Mouse (Mus musculus): ENCODE results near the gene Arih1. TPM values are rescaled to one million over a fixed set of nuclear protein-coding genes. Genes with fewer than 3 reads are reported as not detected.
A peak's percentile ranks its signal among the peaks of the same experiment; 100 is the strongest.

The Arih1 gene
- polyA plus RNA-seq (2014; fragmentation: Nextera tagmentation; extraction: Ambion mirVana), result 17.7 and 20.0 TPM in 2 replicates

DNA sequence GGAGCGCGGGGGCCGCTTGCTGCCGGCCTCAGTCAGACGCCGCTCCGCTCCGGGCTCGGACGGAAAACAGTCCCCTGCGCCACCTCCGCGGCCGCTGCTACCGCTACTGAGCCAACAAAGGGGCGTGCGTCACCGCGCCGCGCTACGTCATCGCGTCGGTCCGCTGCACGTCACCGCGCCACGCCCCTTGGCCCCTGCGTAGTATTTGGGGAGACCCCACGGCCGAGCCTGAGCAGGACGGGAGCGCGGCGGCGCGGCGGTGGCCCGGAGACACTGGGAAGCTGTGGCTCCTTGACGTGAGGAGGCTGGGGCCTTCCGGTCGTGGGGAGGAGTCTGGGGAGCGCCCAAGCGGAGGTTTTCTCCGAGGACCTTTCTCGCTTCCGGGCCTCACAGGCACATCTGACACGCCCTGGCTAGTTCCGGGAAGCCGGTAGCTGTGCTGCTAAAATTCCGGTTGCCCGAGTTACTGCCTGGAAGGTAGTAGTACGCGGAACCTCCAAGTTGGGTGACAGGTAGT, at the start of gene Arih1:
Arih1 (minus strand) TSS at position 70 of the 517 bp plus-strand sequence.
- WGBS, result under 1% methylated on average over 51 of the region's 56 CpGs
- peak; percentile 98 for ATAC-seq (ENCODE audit: low read depth)

DNA sequence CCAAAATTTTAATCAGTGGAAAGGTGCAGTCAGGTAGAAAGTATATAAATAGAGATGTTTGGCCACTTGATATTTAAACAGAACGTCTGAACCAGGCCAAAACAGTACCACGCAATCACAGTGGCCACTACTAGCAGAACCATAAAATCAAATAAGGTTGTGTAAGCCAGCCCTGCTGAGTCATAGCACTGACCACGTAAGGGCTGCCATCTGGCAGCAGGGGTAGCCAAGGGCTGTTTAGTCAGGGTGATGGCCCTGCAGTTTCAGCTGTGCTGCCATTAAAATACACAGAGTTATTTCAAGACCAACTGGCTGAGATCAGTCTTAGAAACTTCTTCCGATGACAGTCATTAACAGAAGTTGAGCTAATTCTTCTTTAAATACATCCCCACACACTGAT, 47.5 kb upstream of the Arih1 start:
- 0 out of 2 replicates have a peak, but pooled peaks cover 1% of the 10 kb centered on the region for H3K4me1 ChIP-seq (ENCODE audit: control insufficient read depth, insufficient read depth, low read length)
- H3K4me2 ChIP-seq (ENCODE audit: low read depth, low read length), result no peak overlapping the region
- no peak overlapping the region for H3K27ac ChIP-seq (ENCODE audit: low read depth, low read length)
- H3K9me3 ChIP-seq (ENCODE audit: control insufficient read depth, low read length), result no peaks in the 10 kb centered on the region
- H3K27me3 ChIP-seq (ENCODE audit: control insufficient read depth, insufficient read depth, low read length), result no peaks in the 10 kb centered on the region
- 69% methylated on average over 4 of the region's 4 CpGs for WGBS
- H3K9ac ChIP-seq (replicated peaks; ENCODE audit: low read depth, low read length), result no peak overlapping the region
- no peaks in the 10 kb centered on the region for H3K36me3 ChIP-seq (ENCODE audit: control insufficient read depth, insufficient read depth, low read length)
- H3K4me3 ChIP-seq (ENCODE audit: low read depth, low read length), result no peak overlapping the region
- ATAC-seq (ENCODE audit: low read depth), result no peak

More for the DNA sequence above, at the start of gene Arih1:
- peak within 1 kb of the TSS; percentile 99 for H3K27ac ChIP-seq (ENCODE audit: low read depth, low read length)
- no peaks in the 10 kb centered on the region for H3K27me3 ChIP-seq (ENCODE audit: control insufficient read depth, insufficient read depth, low read length)
- peak within 1 kb of the TSS; percentile 99 for H3K9ac ChIP-seq (replicated peaks; ENCODE audit: low read depth, low read length)
- H3K36me3 ChIP-seq (ENCODE audit: control insufficient read depth, insufficient read depth, low read length), result no peaks in the 10 kb centered on the region
- peak within 1 kb of the TSS; percentile 100 for H3K4me3 ChIP-seq (ENCODE audit: low read depth, low read length)
- peaks cover 21% of the 10 kb centered on the region for H3K4me1 ChIP-seq (ENCODE audit: control insufficient read depth, insufficient read depth, low read length)
- H3K4me2 ChIP-seq (ENCODE audit: low read depth, low read length), result peak within 1 kb of the TSS; percentile 97
- H3K9me3 ChIP-seq (ENCODE audit: control insufficient read depth, low read length), result no peaks in the 10 kb centered on the region

DNA sequence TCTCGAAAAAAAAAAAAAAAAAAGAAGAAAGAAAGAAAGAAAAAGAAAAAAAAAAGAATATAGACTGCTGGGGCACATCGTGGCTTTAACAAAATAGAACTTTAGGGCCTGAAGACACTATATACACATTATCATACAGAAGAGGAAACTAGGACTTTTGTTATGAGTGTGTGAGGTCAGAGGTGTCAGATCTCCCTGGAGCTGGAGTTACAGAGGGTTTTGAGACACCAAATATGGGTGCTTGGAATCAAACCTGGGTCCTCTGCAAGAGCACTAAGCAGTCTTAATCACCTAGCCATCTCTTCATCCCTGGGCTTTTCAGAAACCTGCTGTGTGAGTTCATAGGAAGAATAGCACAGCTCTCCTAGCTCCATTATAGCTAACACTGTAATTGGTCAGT, 47.0 kb upstream of the Arih1 start:
- no peak overlapping the region for H3K4me3 ChIP-seq (ENCODE audit: low read depth, low read length)
- ATAC-seq (ENCODE audit: low read depth), result no peak
- no peak overlapping the region for H3K9ac ChIP-seq (replicated peaks; ENCODE audit: low read depth, low read length)
- no peaks in the 10 kb centered on the region for H3K36me3 ChIP-seq (ENCODE audit: control insufficient read depth, insufficient read depth, low read length)
- H3K27ac ChIP-seq (ENCODE audit: low read depth, low read length), result no peak overlapping the region
- no peaks in the 10 kb centered on the region for H3K9me3 ChIP-seq (ENCODE audit: control insufficient read depth, low read length)
- no peaks in the 10 kb centered on the region for H3K4me1 ChIP-seq (ENCODE audit: control insufficient read depth, insufficient read depth, low read length)
- H3K4me2 ChIP-seq (ENCODE audit: low read depth, low read length), result no peak overlapping the region
- 77% methylated on average over 2 of the region's 2 CpGs for WGBS
- no peaks in the 10 kb centered on the region for H3K27me3 ChIP-seq (ENCODE audit: control insufficient read depth, insufficient read depth, low read length)

DNA sequence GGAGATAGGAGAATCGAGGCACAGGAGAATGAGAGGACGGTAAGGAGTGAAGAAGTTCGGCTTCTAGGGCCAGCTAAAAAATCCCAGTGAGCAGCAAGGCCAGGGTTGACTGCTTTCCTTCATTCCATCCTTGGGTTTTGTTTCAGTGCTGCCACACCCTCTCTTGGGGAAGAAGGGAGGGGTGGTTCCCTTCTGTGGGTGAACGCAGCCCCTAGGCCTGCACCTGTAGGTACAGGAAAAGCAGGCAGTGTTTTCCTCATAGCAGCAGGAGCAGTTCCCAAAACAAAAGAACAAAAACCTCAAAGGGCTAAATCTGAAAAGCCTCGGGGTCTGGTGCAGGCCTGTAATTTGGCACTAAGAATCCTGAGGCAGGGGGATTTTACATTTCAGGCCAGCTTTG, 45.2 kb upstream of the Arih1 start:
- Histone ChIP-seq H3K9ac (replicated peaks; ENCODE audit: low read depth, low read length) (no peak overlapping the region), H3K27ac (ENCODE audit: low read depth, low read length) (no peak overlapping the region), H3K4me2 (ENCODE audit: low read depth, low read length) (no peak overlapping the region), H3K36me3 (ENCODE audit: control insufficient read depth, insufficient read depth, low read length) (no peaks in the 10 kb centered on the region), H3K27me3 (ENCODE audit: control insufficient read depth, insufficient read depth, low read length) (no peaks in the 10 kb centered on the region), H3K9me3 (ENCODE audit: control insufficient read depth, low read length) (no peaks in the 10 kb centered on the region), H3K4me1 (ENCODE audit: control insufficient read depth, insufficient read depth, low read length) (no peaks in the 10 kb centered on the region), H3K4me3 (ENCODE audit: low read depth, low read length) (no peak overlapping the region)
- WGBS, result 34% methylated on average over 5 of the region's 5 CpGs
- ATAC-seq (ENCODE audit: low read depth), result no peak

DNA sequence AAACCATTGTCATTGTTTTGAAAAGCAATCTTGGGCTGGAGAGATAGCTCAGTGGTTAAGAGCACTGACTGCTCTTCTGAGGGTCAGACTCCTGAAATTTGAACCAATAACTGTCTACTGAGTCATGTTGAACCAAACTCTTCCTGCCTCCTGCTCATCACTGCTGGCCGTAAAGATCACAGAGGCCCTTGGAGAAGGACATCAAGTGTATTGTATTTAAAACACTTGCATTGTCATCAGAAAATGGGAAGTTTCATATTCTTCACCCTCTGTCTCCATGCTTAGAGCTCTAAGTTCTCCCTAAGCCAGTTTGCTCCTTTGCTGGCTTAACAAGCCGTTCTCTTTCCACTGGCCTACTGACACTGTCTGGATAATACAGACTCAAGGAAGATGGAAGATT, 41.9 kb upstream of the Arih1 start:
- no peak overlapping the region for H3K4me3 ChIP-seq (ENCODE audit: low read depth, low read length)
- H3K4me2 ChIP-seq (ENCODE audit: low read depth, low read length), result no peak overlapping the region
- H3K27me3 ChIP-seq (ENCODE audit: control insufficient read depth, insufficient read depth, low read length), result no peaks in the 10 kb centered on the region
- WGBS, result 82% methylated on average over 2 of the region's 2 CpGs
- H3K36me3 ChIP-seq (ENCODE audit: control insufficient read depth, insufficient read depth, low read length), result no peaks in the 10 kb centered on the region
- ATAC-seq (ENCODE audit: low read depth), result no peak
- H3K4me1 ChIP-seq (ENCODE audit: control insufficient read depth, insufficient read depth, low read length), result no peaks in the 10 kb centered on the region
- no peak overlapping the region for H3K27ac ChIP-seq (ENCODE audit: low read depth, low read length)
- H3K9me3 ChIP-seq (ENCODE audit: control insufficient read depth, low read length), result no peaks in the 10 kb centered on the region
- no peak overlapping the region for H3K9ac ChIP-seq (replicated peaks; ENCODE audit: low read depth, low read length)

DNA sequence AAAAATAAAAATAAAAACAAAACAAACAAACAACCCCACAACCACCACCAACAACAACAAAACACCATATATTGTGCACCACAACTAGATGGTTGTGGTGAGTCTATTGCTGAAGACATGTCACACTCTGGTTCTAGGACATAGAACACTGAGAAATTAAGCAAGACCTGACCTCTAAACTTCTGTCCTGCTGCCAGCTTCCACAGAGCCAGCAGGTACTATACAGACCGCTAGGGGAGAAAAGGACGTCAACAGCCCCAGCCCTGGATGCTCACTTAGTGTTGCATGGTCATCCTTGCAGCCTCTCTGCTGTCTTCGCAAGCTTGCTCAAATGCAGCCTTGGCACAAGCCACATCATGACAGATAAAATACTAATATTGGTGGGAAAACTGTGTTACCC, 41.2 kb upstream of the Arih1 start:
- no peak for ATAC-seq (ENCODE audit: low read depth)
- no peaks in the 10 kb centered on the region for H3K36me3 ChIP-seq (ENCODE audit: control insufficient read depth, insufficient read depth, low read length)
- H3K9me3 ChIP-seq (ENCODE audit: control insufficient read depth, low read length), result no peaks in the 10 kb centered on the region
- H3K4me2 ChIP-seq (ENCODE audit: low read depth, low read length), result no peak overlapping the region
- H3K9ac ChIP-seq (replicated peaks; ENCODE audit: low read depth, low read length), result no peak overlapping the region
- no peaks in the 10 kb centered on the region for H3K4me1 ChIP-seq (ENCODE audit: control insufficient read depth, insufficient read depth, low read length)
- H3K27ac ChIP-seq (ENCODE audit: low read depth, low read length), result no peak overlapping the region
- no peak overlapping the region for H3K4me3 ChIP-seq (ENCODE audit: low read depth, low read length)
- 93% methylated on average over 3 of the region's 3 CpGs for WGBS
- no peaks in the 10 kb centered on the region for H3K27me3 ChIP-seq (ENCODE audit: control insufficient read depth, insufficient read depth, low read length)

DNA sequence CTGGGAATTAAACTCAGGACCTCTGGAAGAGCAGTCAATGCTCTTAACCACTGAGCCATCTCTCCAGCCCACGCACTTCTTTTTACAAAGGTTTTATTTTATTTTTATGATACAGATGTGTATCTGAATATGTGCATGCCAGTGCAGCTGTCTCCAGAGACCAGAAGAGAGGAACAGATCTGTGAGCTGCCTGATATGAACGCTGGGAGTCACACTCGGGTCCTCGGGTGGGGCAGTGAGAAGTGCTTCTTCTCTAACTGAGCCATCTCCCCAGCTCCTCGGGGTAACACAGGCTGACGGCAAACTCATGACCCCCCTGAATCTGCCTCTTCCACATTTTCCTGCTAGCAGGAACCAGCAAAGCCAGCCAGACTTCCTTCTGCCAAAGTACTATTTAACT, 40.3 kb upstream of the Arih1 start:
- Histone ChIP-seq H3K9me3 (ENCODE audit: control insufficient read depth, low read length) (no peaks in the 10 kb centered on the region), H3K4me1 (ENCODE audit: control insufficient read depth, insufficient read depth, low read length) (no peaks in the 10 kb centered on the region), H3K4me3 (ENCODE audit: low read depth, low read length) (no peak overlapping the region), H3K27ac (ENCODE audit: low read depth, low read length) (no peak overlapping the region), H3K4me2 (ENCODE audit: low read depth, low read length) (no peak overlapping the region), H3K9ac (replicated peaks; ENCODE audit: low read depth, low read length) (no peak overlapping the region), H3K27me3 (ENCODE audit: control insufficient read depth, insufficient read depth, low read length) (no peaks in the 10 kb centered on the region), H3K36me3 (ENCODE audit: control insufficient read depth, insufficient read depth, low read length) (no peaks in the 10 kb centered on the region)
- 85% methylated on average over 6 of the region's 6 CpGs for WGBS
- no peak for ATAC-seq (ENCODE audit: low read depth)

DNA sequence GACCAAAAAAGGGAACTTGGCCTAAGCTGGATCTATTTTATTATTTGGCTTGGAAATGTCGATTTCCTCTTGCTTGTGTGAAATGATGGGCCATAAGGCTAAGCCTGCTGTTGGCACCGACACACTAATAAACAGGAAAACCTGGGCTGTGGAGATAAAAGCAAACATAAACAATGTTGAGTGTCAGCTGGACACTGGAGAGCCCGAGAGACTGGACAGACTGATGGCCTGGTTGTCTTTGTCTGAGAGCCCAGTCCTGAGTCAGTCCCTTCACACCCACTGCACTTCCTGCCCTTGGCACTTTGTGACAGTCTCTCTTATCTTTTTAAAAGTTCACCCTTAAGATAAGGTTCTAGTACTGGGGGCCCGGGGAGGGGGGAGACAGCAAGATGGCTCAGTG, 36.5 kb upstream of the Arih1 start:
- no peaks in the 10 kb centered on the region for H3K4me1 ChIP-seq (ENCODE audit: control insufficient read depth, insufficient read depth, low read length)
- no peaks in the 10 kb centered on the region for H3K27me3 ChIP-seq (ENCODE audit: control insufficient read depth, insufficient read depth, low read length)
- no peak for ATAC-seq (ENCODE audit: low read depth)
- WGBS, result 66% methylated on average over 4 of the region's 4 CpGs
- no peak overlapping the region for H3K27ac ChIP-seq (ENCODE audit: low read depth, low read length)
- no peak overlapping the region for H3K4me3 ChIP-seq (ENCODE audit: low read depth, low read length)
- H3K4me2 ChIP-seq (ENCODE audit: low read depth, low read length), result no peak overlapping the region
- H3K36me3 ChIP-seq (ENCODE audit: control insufficient read depth, insufficient read depth, low read length), result no peaks in the 10 kb centered on the region
- no peak overlapping the region for H3K9ac ChIP-seq (replicated peaks; ENCODE audit: low read depth, low read length)
- no peaks in the 10 kb centered on the region for H3K9me3 ChIP-seq (ENCODE audit: control insufficient read depth, low read length)

DNA sequence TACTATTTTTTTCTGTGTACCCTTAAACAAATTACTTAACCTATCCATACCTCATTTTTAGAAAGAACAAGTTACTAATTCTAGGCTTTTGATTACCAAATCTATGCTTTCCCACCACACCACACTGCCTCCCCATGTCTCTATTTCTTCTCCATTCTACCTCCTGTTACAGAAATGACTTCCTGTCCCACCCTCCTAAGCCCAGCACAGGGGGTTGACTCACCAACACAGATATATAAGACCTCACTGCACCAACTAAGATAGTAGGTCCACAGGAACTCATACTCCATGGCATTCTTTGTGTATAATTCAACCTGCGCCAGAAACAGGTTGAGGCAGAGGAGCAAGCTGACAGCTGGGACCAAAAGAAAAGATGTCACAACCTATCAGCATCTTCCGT, 33.0 kb upstream of the Arih1 start:
- Histone ChIP-seq H3K27ac (ENCODE audit: low read depth, low read length) (no peak overlapping the region), H3K4me1 (ENCODE audit: control insufficient read depth, insufficient read depth, low read length) (no peaks in the 10 kb centered on the region), H3K4me2 (ENCODE audit: low read depth, low read length) (no peak overlapping the region), H3K9me3 (ENCODE audit: control insufficient read depth, low read length) (no peaks in the 10 kb centered on the region), H3K27me3 (ENCODE audit: control insufficient read depth, insufficient read depth, low read length) (no peaks in the 10 kb centered on the region), H3K36me3 (ENCODE audit: control insufficient read depth, insufficient read depth, low read length) (no peaks in the 10 kb centered on the region), H3K4me3 (ENCODE audit: low read depth, low read length) (no peak overlapping the region), H3K9ac (replicated peaks; ENCODE audit: low read depth, low read length) (no peak overlapping the region)
- no peak for ATAC-seq (ENCODE audit: low read depth)
- WGBS, result 89% methylated on average over 2 of the region's 2 CpGs

Data from neural tube, embryonic 14.5 days (tissue).